Mouse (Mus musculus): ENCODE measurements around the gene Agr2. TPM values are rescaled to one million over a fixed set of nuclear protein-coding genes. Genes with fewer than 3 reads are reported as not detected.

The Agr2 gene
- 912 and 1,273 TPM in 2 replicates for polyA plus RNA-seq (2012; rRNA removed)

DNA sequence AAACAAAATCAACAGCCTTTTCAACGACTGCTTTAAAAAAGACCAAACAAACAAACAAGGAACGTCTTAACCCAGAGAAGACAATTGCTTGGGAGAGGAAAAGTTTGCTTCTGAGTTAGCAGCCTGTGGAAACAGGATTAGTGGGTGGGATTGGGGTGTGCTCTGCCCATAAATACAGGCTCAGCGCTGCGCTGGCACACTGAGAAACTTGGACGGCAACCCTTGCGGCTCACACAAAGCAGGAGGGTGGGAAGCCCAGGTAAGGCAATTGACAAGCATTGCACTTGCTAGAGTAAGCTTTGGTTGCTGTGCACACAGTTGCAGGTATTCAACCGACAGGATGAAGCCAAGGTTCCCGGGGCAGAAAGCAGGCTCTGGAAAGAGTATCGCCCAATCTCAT is at the start of gene Agr2:
Agr2 (plus strand) TSS at position 197 of the 400 bp plus-strand sequence.

DNA sequence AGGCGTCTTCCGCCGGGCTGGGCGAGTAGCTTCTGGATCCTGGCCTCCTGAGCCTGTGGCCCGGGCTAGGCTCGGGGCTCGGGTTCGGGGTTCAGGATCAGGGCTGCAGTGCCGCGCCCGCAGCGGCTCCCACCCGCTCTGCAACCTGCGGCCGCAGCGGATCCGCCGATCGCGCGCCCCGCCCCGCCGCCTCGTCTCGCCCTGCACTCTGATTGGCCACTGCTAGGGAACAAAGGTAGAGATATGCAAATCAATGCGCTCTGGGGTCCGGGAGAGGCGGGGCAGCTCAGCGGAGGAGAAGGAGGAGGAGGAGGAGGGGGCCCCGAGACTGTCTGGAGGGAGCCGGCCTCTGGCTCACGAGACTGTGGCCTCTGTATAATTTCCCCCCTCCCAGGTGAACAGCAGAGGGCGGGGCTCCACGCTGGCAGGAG is 49.7 kb downstream of the Agr2 start, which contains the start of gene Tspan13:
Tspan13 (minus strand) TSS at position 153 of the 431 bp plus-strand sequence.

Other genes starting within 250 kb of the Agr2 start
- 0.35 and 0.53 TPM in 2 replicates for gene Agr3, start 67.3 kb upstream of the Agr2 start, polyA plus RNA-seq (2012; rRNA removed)
- 872 and 1,024 TPM in 2 replicates for gene Tspan13, start 49.6 kb downstream of the Agr2 start, polyA plus RNA-seq (2012; rRNA removed)
- 5.8 and 5.9 TPM in 2 replicates for gene Ankmy2, start 164.2 kb downstream of the Agr2 start, polyA plus RNA-seq (2012; rRNA removed)
- 8.2 and 10.6 TPM in 2 replicates for gene Bzw2, start 165.2 kb downstream of the Agr2 start, polyA plus RNA-seq (2012; rRNA removed)

All from colon, adult 2 months (tissue).